Mouse (Mus musculus): Measurements from ENCODE around the gene Nr1h2. TPM values are rescaled to one million over a fixed set of nuclear protein-coding genes. Genes with fewer than 3 reads are reported as not detected.
A peak's percentile ranks its signal among the peaks of the same experiment; 100 is the strongest.

The Nr1h2 gene
- polyA plus RNA-seq, 1 experiment from 2014 or later = 80.6 TPM

- ATAC-seq (replicated peaks; ENCODE audit: low FRiP score, low read depth) = peak; percentile 93
- peak; percentile 100 for DNase-seq (ENCODE audit: low spot score)
- Histone ChIP-seq H3K4me1 (replicated peaks; ENCODE audit: insufficient read depth, low read length) (no peaks in the 10 kb centered on the region; the same call in 1 of the 2 replicates), H3K27ac (peak within 1 kb of the TSS; percentile 28), H3K4me2 (ENCODE audit: low read length) (peak within 1 kb of the TSS; percentile 72), H3K9me3 (replicated peaks; ENCODE audit: low read length) (no peaks in the 10 kb centered on the region), H3K27me3 (ENCODE audit: insufficient read depth, low read length) (no peaks in the 10 kb centered on the region), H3K9ac (ENCODE audit: low read depth, low read length) (peak within 1 kb of the TSS; percentile 49; the same call in 1 of the 2 replicates), H3K36me3 (ENCODE audit: insufficient read depth, low read length) (peaks cover 32% of the 10 kb centered on the region), H3K4me3 (replicated peaks; ENCODE audit: low read depth, low read length) (peak within 1 kb of the TSS; percentile 50)
- 1% methylated on average over 43 of the region's 43 CpGs for WGBS
- TF ChIP-seq CTCF (IDR thresholded peaks at IDR 0.05; ENCODE audit: low read depth) = peak; percentile 94
Measured at GRCm38 (mm10) chr7:44548497-44549087, 5.2 kb downstream of the Nr1h2 start, which contains the start of gene Pold1. Gene Pold1 (minus strand): TSS chr7:44548849.

- peak overlapping the region; percentile 50 for H3K4me3 ChIP-seq (replicated peaks; ENCODE audit: low read depth, low read length)
- H3K36me3 ChIP-seq (ENCODE audit: insufficient read depth, low read length) = peaks cover 32% of the 10 kb centered on the region
- no peak for ATAC-seq (replicated peaks; ENCODE audit: low FRiP score, low read depth)
Measured at GRCm38 (mm10) chr7:44547725-44548124, 6.0 kb downstream of the Nr1h2 start.

GRCm38 (mm10) chr7:44547041-44547440 lies 6.7 kb downstream of the Nr1h2 start:
- no peak overlapping the region for H3K27ac ChIP-seq
- no peak overlapping the region for H3K4me3 ChIP-seq (replicated peaks; ENCODE audit: low read depth, low read length)
- H3K9ac ChIP-seq (ENCODE audit: low read depth, low read length) = 0 out of 2 replicates have a peak overlapping the region, but pooled peaks have one; percentile 46
- no peaks in the 10 kb centered on the region; the same call in 1 of the 2 replicates for H3K4me1 ChIP-seq (replicated peaks; ENCODE audit: insufficient read depth, low read length)
- no peak for TF ChIP-seq CTCF (IDR thresholded peaks at IDR 0.05; ENCODE audit: low read depth)
- ATAC-seq (replicated peaks; ENCODE audit: low FRiP score, low read depth) = no peak
- no peaks in the 10 kb centered on the region for H3K27me3 ChIP-seq (ENCODE audit: insufficient read depth, low read length)
- WGBS = 96% methylated on average over 13 of the region's 13 CpGs
- H3K36me3 ChIP-seq (ENCODE audit: insufficient read depth, low read length) = peaks cover 33% of the 10 kb centered on the region
- no peaks in the 10 kb centered on the region for H3K9me3 ChIP-seq (replicated peaks; ENCODE audit: low read length)
- H3K4me2 ChIP-seq (ENCODE audit: low read length) = peak overlapping the region; percentile 72; the same call in 1 of the 2 replicates
- no peak for DNase-seq (ENCODE audit: low spot score)

More at GRCm38 (mm10) chr7:44547725-44548124, 6.0 kb downstream of the Nr1h2 start:
- H3K9me3 ChIP-seq (replicated peaks; ENCODE audit: low read length) = no peaks in the 10 kb centered on the region
- no peak for TF ChIP-seq CTCF (IDR thresholded peaks at IDR 0.05; ENCODE audit: low read depth)
- H3K4me2 ChIP-seq (ENCODE audit: low read length) = peak overlapping the region; percentile 72
- H3K27ac ChIP-seq = 0 out of 2 replicates have a peak overlapping the region, but pooled peaks have one; percentile 28
- WGBS = 16% methylated on average over 5 of the region's 5 CpGs
- no peaks in the 10 kb centered on the region; the same call in 1 of the 2 replicates for H3K4me1 ChIP-seq (replicated peaks; ENCODE audit: insufficient read depth, low read length)
- H3K9ac ChIP-seq (ENCODE audit: low read depth, low read length) = peak overlapping the region; percentile 49; the same call in 1 of the 2 replicates
- H3K27me3 ChIP-seq (ENCODE audit: insufficient read depth, low read length) = no peaks in the 10 kb centered on the region
- no peak for DNase-seq (ENCODE audit: low spot score)

- DNase-seq (ENCODE audit: low spot score) (no peak), ATAC-seq (replicated peaks; ENCODE audit: low FRiP score, low read depth) (no peak)
- H3K9me3 ChIP-seq (replicated peaks; ENCODE audit: low read length) = no peaks in the 10 kb centered on the region
- peaks cover 33% of the 10 kb centered on the region for H3K36me3 ChIP-seq (ENCODE audit: insufficient read depth, low read length)
- H3K4me2 ChIP-seq (ENCODE audit: low read length) = no peak overlapping the region
- no peak for TF ChIP-seq CTCF (IDR thresholded peaks at IDR 0.05; ENCODE audit: low read depth)
- no peaks in the 10 kb centered on the region; the same call in 1 of the 2 replicates for H3K4me1 ChIP-seq (replicated peaks; ENCODE audit: insufficient read depth, low read length)
- H3K27me3 ChIP-seq (ENCODE audit: insufficient read depth, low read length) = no peaks in the 10 kb centered on the region
- H3K4me3 ChIP-seq (replicated peaks; ENCODE audit: low read depth, low read length) = no peak overlapping the region
- no peak overlapping the region for H3K9ac ChIP-seq (ENCODE audit: low read depth, low read length)
- WGBS = 100% methylated on average over 3 of the region's 3 CpGs
- H3K27ac ChIP-seq = no peak overlapping the region
Measured at GRCm38 (mm10) chr7:44546274-44546673, 7.5 kb downstream of the Nr1h2 start.

- ATAC-seq (replicated peaks; ENCODE audit: low FRiP score, low read depth) (no peak), DNase-seq (ENCODE audit: low spot score) (no peak)
- Histone ChIP-seq H3K36me3 (ENCODE audit: insufficient read depth, low read length) (peaks cover 25% of the 10 kb centered on the region; the same call in 1 of the 2 replicates), H3K27me3 (ENCODE audit: insufficient read depth, low read length) (no peaks in the 10 kb centered on the region), H3K9me3 (replicated peaks; ENCODE audit: low read length) (no peaks in the 10 kb centered on the region), H3K4me2 (ENCODE audit: low read length) (no peak overlapping the region), H3K4me3 (replicated peaks; ENCODE audit: low read depth, low read length) (no peak overlapping the region), H3K9ac (ENCODE audit: low read depth, low read length) (no peak overlapping the region), H3K4me1 (replicated peaks; ENCODE audit: insufficient read depth, low read length) (no peaks in the 10 kb centered on the region; the same call in 1 of the 2 replicates), H3K27ac (no peak overlapping the region)
- WGBS = 82% methylated on average over 12 of the region's 12 CpGs
- TF ChIP-seq CTCF (IDR thresholded peaks at IDR 0.05; ENCODE audit: low read depth) = no peak
Measured at GRCm38 (mm10) chr7:44543071-44543470, 10.7 kb downstream of the Nr1h2 start.

- Histone ChIP-seq H3K27me3 (ENCODE audit: insufficient read depth, low read length) (no peaks in the 10 kb centered on the region), H3K4me3 (replicated peaks; ENCODE audit: low read depth, low read length) (no peak overlapping the region), H3K9me3 (replicated peaks; ENCODE audit: low read length) (no peaks in the 10 kb centered on the region), H3K36me3 (ENCODE audit: insufficient read depth, low read length) (peaks cover 30% of the 10 kb centered on the region), H3K9ac (ENCODE audit: low read depth, low read length) (no peak overlapping the region), H3K4me2 (ENCODE audit: low read length) (no peak overlapping the region), H3K4me1 (replicated peaks; ENCODE audit: insufficient read depth, low read length) (no peaks in the 10 kb centered on the region), H3K27ac (no peak overlapping the region)
- ATAC-seq (replicated peaks; ENCODE audit: low FRiP score, low read depth) = no peak
- no peak for TF ChIP-seq CTCF (IDR thresholded peaks at IDR 0.05; ENCODE audit: low read depth)
- no peak for DNase-seq (ENCODE audit: low spot score)
- WGBS = 93% methylated on average over 11 of the region's 11 CpGs
Measured at GRCm38 (mm10) chr7:44542555-44542954, 11.2 kb downstream of the Nr1h2 start.
